Mouse (Mus musculus) forebrain, embryonic 14.5 days (tissue): Measurements from ENCODE around the gene Rrnad1. TPM values are rescaled to one million over a fixed set of nuclear protein-coding genes. Genes with fewer than 3 reads are reported as not detected.

ENCODE experiments used
- ATAC-seq: fragments of 200-750 bp; cut with Nextera tagmentation; 2 replicates; pipeline ENCODE4 v1.8.0; 2017; ENCODE audit warnings: mild to moderate bottlenecking, moderate library complexity
- DNase-seq: peaks from one replicate; pipeline ENCODE4 v3.0.0-alpha.2; 2015; ENCODE audit warnings: low spot score
- H3K27ac ChIP-seq: fragments of 300-500 bp; sonication (generic); 2 replicates; pipeline ENCODE4 v1.5.1; 2014; ENCODE audit warnings: low read depth, mild to moderate bottlenecking, control low read depth, low read length, moderate library complexity
- H3K27me3 ChIP-seq: fragments of 300-500 bp; sonication (generic); replicated peaks from 2 replicates; pipeline ENCODE4 v1.6.1; 2014; ENCODE audit warnings: low read length, control low read depth, mixed read lengths; ENCODE audit not compliant: control insufficient read depth, insufficient read depth
- H3K36me3 ChIP-seq: fragments of 300-500 bp; sonication (generic); 2 replicates; pipeline ENCODE4 v1.6.1; 2014; ENCODE audit warnings: low read length, control low read depth; ENCODE audit not compliant: control insufficient read depth, insufficient read depth
- H3K4me1 ChIP-seq: fragments of 300-500 bp; sonication (generic); 2 replicates; pipeline ENCODE4 v1.6.1; 2014; ENCODE audit warnings: antibody characterized with exemption, low read length, control low read depth; ENCODE audit not compliant: control insufficient read depth, insufficient read depth
- H3K4me2 ChIP-seq: fragments of 300-500 bp; sonication (generic); 2 replicates; pipeline ENCODE4 v1.6.1; 2014; ENCODE audit warnings: mild to moderate bottlenecking, control low read depth, low read length
- H3K4me3 ChIP-seq: fragments of 300-500 bp; sonication (generic); 2 replicates; pipeline ENCODE4 v1.5.1; 2014; ENCODE audit warnings: low read depth, low read length, control low read depth
- H3K9ac ChIP-seq: fragments of 300-500 bp; sonication (generic); 2 replicates; pipeline ENCODE4 v1.6.1; 2014; ENCODE audit warnings: mild to moderate bottlenecking, low read length, control low read depth, moderate library complexity
- H3K9me3 ChIP-seq: fragments of 300-500 bp; sonication (generic); replicated peaks from 2 replicates; pipeline ENCODE4 v1.6.1; 2016; ENCODE audit warnings: low read length, control low read depth, mixed read lengths; ENCODE audit not compliant: control insufficient read depth
- whole genome bisulfite sequencing: fragments of 180-500 bp; shearing (Covaris S2); extraction: QIAGEN DNeasy Blood & Tissue Kit; methylation state at CpG from one replicate; pipeline ENCODE4 v1.1.7; 2014; 5-methylcytosine and 5-hydroxymethylcytosine counted together
- polyA plus RNA-seq: library from polyadenylated mRNA; unstranded; fragments of >200 nt; fragmentation: Nextera tagmentation; extraction: Ambion mirVana; gene quantifications from 2 replicates; pipeline ENCODE4 v1.2.1, GENCODE M21; 2014

Rrnad1 gene
- polyA plus RNA-seq, 1 experiment from 2014 or later, result 15.6 TPM

- 5% methylated on average over 5 of the region's 5 CpGs for WGBS
- peak; percentile 41 for DNase-seq
- Histone ChIP-seq H3K9ac (0 out of 2 replicates have a peak overlapping the region, but pooled peaks have one; percentile 29), H3K4me3 (no peak overlapping the region), H3K27ac (no peak overlapping the region; the same call in 1 of the 2 replicates), H3K9me3 (no peaks in the 10 kb centered on the region), H3K4me1 (peaks cover 31% of the 10 kb centered on the region), H3K36me3 (no peaks in the 10 kb centered on the region), H3K27me3 (0 out of 2 replicates have a peak, but pooled peaks cover under 1% of the 10 kb centered on the region), H3K4me2 (peak overlapping the region; percentile 17)
- ATAC-seq, result peak; percentile 47
These were observed 21.9 kb upstream of the Rrnad1 start for GRCm38 (mm10) chr3:87952440-87952839.

GRCm38 (mm10) chr3:87951946-87952345 is 21.4 kb upstream of the Rrnad1 start:
- Histone ChIP-seq H3K4me3 (no peak overlapping the region), H3K27me3 (0 out of 2 replicates have a peak, but pooled peaks cover 3% of the 10 kb centered on the region), H3K4me2 (peak overlapping the region; percentile 17; the same call in 1 of the 2 replicates), H3K9ac (0 out of 2 replicates have a peak overlapping the region, but pooled peaks have one; percentile 29), H3K27ac (no peak overlapping the region), H3K9me3 (no peaks in the 10 kb centered on the region), H3K4me1 (peaks cover 36% of the 10 kb centered on the region), H3K36me3 (no peaks in the 10 kb centered on the region)
- WGBS, result 25% methylated on average over 12 of the region's 12 CpGs
- ATAC-seq (no peak), DNase-seq (no peak)

- no peak for DNase-seq
- peaks cover 45% of the 10 kb centered on the region for H3K4me1 ChIP-seq
- H3K36me3 ChIP-seq, result no peaks in the 10 kb centered on the region
- H3K9me3 ChIP-seq, result no peaks in the 10 kb centered on the region
- ATAC-seq, result no peak
- WGBS, result 8% methylated on average over 13 of the region's 13 CpGs
- H3K9ac ChIP-seq, result peak overlapping the region; percentile 30; the same call in 1 of the 2 replicates
- H3K4me2 ChIP-seq, result peak overlapping the region; percentile 70; the same call in 1 of the 2 replicates
- 0 out of 2 replicates have a peak, but pooled peaks cover 3% of the 10 kb centered on the region for H3K27me3 ChIP-seq
- no peak overlapping the region for H3K27ac ChIP-seq
- no peak overlapping the region for H3K4me3 ChIP-seq
These were observed 19.5 kb upstream of the Rrnad1 start for GRCm38 (mm10) chr3:87949955-87950515.

GRCm38 (mm10) chr3:87949266-87949954 is 18.9 kb upstream of the Rrnad1 start:
- H3K4me1 ChIP-seq, result peaks cover 48% of the 10 kb centered on the region

GRCm38 (mm10) chr3:87948378-87949265 is 18.1 kb upstream of the Rrnad1 start, which contains the start of gene Crabp2:
Gene Crabp2 (plus strand): TSS chr3:87948666.
- H3K9me3 ChIP-seq, result no peaks in the 10 kb centered on the region
- WGBS, result 2% methylated on average over 35 of the region's 35 CpGs
- H3K4me2 ChIP-seq, result peak within 1 kb of the TSS; percentile 70
- ATAC-seq (no peak), DNase-seq (no peak)
- 0 out of 2 replicates have a peak within 1 kb of the TSS, but pooled peaks have one; percentile 7 for H3K27ac ChIP-seq
- 0 out of 2 replicates have a peak, but pooled peaks cover 3% of the 10 kb centered on the region for H3K27me3 ChIP-seq
- H3K4me3 ChIP-seq, result peak within 1 kb of the TSS; percentile 27
- peaks cover 48% of the 10 kb centered on the region for H3K4me1 ChIP-seq
- peaks cover 5% of the 10 kb centered on the region; the same call in 1 of the 2 replicates for H3K36me3 ChIP-seq
- H3K9ac ChIP-seq, result peak within 1 kb of the TSS; percentile 56

More at GRCm38 (mm10) chr3:87949266-87949954, 18.9 kb upstream of the Rrnad1 start:
- Histone ChIP-seq H3K9ac (no peak overlapping the region), H3K9me3 (no peaks in the 10 kb centered on the region), H3K36me3 (no peaks in the 10 kb centered on the region), H3K27me3 (0 out of 2 replicates have a peak, but pooled peaks cover 3% of the 10 kb centered on the region), H3K4me3 (0 out of 2 replicates have a peak overlapping the region, but pooled peaks have one; percentile 27), H3K4me2 (peak overlapping the region; percentile 70), H3K27ac (no peak overlapping the region)
- ATAC-seq (no peak), DNase-seq (peak; percentile 35)
- WGBS, result 8% methylated on average over 16 of the region's 16 CpGs

GRCm38 (mm10) chr3:87947811-87948199 is 17.3 kb upstream of the Rrnad1 start:
- H3K27ac ChIP-seq, result no peak overlapping the region
- peak overlapping the region; percentile 27 for H3K4me3 ChIP-seq
- DNase-seq (peak; percentile 49), ATAC-seq (0 out of 2 replicates have a peak, but pooled peaks have one; percentile 18)
- peaks cover 45% of the 10 kb centered on the region for H3K4me1 ChIP-seq
- WGBS, result 0% methylated on average over 17 of the region's 17 CpGs
- peak overlapping the region; percentile 70 for H3K4me2 ChIP-seq
- H3K9ac ChIP-seq, result peak overlapping the region; percentile 56
- H3K36me3 ChIP-seq, result peaks cover 13% of the 10 kb centered on the region; the same call in 1 of the 2 replicates
- H3K9me3 ChIP-seq, result no peaks in the 10 kb centered on the region
- 0 out of 2 replicates have a peak, but pooled peaks cover 3% of the 10 kb centered on the region for H3K27me3 ChIP-seq

GRCm38 (mm10) chr3:87947056-87947810 is 16.7 kb upstream of the Rrnad1 start:
- peaks cover 41% of the 10 kb centered on the region for H3K4me1 ChIP-seq
- H3K36me3 ChIP-seq, result peaks cover 18% of the 10 kb centered on the region
- H3K27ac ChIP-seq, result no peak overlapping the region
- H3K4me2 ChIP-seq, result peak overlapping the region; percentile 70
- peak overlapping the region; percentile 56 for H3K9ac ChIP-seq
- H3K4me3 ChIP-seq, result peak overlapping the region; percentile 27
- DNase-seq (peak; percentile 41), ATAC-seq (0 out of 2 replicates have a peak, but pooled peaks have one; percentile 6)
- H3K9me3 ChIP-seq, result no peaks in the 10 kb centered on the region
- 0 out of 2 replicates have a peak, but pooled peaks cover 3% of the 10 kb centered on the region for H3K27me3 ChIP-seq
- 6% methylated on average over 26 of the region's 26 CpGs for WGBS

GRCm38 (mm10) chr3:87946541-87946860 is 16.0 kb upstream of the Rrnad1 start:
- Histone ChIP-seq H3K9ac (no peak overlapping the region), H3K27ac (no peak overlapping the region), H3K4me1 (peaks cover 41% of the 10 kb centered on the region), H3K27me3 (0 out of 2 replicates have a peak, but pooled peaks cover 3% of the 10 kb centered on the region), H3K4me3 (no peak overlapping the region), H3K9me3 (no peaks in the 10 kb centered on the region), H3K36me3 (peaks cover 25% of the 10 kb centered on the region), H3K4me2 (0 out of 2 replicates have a peak overlapping the region, but pooled peaks have one; percentile 70)
- no peak for DNase-seq
- WGBS, result 21% methylated on average over 1 of the region's 1 CpGs
- ATAC-seq, result no peak
